Mouse (Mus musculus): Measurements from ENCODE around the gene Ppard.

Gene Ppard

DNA sequence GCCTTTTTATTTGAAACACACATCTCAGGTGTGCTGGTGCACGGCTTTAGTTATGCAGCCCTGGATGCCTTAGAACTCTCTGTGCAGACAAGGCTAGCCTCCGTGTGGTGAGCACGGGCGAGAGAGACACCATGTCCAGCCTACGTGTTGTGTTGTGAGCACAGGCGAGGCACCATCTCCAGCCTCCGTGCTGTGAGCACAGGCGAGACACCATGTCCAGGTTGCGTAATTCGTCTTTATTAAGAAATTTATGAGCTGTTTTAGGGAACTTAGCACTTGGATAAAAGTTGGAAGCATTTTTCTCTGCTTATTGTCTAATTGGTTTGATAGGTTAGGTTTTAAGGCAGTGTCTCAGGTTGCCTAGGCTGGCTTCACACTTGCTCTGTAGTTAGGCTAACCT is 50.7 kb downstream of the Ppard start:
- no peak for DNase-seq (ENCODE audit: low spot score in 2 of 2)

DNA sequence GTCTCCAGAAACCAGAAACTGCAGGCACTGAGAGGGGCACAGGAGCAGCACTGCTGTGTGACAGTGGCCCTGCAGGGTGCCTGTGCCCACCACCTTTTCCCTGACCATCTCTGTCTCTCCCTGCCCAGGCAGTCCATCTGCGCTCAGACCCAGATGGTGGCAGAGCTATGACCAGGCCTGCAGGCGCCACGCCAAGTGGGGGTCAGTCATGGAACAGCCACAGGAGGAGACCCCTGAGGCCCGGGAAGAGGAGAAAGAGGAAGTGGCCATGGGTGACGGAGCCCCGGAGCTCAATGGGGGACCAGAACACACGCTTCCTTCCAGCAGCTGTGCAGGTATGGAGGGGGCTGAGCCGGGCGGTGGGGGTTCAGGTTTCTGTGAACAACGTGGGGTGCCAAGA is 53.6 kb downstream of the Ppard start:
- DNase-seq (ENCODE audit: low spot score in 2 of 2) = no peak

DNA sequence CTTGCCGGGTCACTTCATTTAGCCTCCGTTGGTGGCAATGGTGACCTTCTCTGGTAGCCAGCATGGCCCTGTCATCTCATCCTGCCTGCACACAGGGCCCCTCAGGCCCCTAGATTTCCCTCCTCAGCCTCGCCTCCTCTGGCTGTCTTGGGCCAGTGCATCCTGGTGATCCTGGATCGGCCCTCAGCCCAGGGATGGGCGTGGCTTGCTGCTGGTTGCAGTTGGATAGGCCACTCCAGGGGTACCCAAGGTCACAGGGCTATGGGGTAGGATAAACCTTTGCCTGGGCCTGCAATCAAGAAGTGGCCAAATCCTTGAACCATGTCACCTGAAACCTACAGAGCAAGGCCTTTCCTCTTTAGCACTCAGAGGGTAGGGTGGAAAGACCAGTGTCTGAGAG is 54.5 kb downstream of the Ppard start:
- DNase-seq (ENCODE audit: low spot score in 2 of 2) = no peak

DNA sequence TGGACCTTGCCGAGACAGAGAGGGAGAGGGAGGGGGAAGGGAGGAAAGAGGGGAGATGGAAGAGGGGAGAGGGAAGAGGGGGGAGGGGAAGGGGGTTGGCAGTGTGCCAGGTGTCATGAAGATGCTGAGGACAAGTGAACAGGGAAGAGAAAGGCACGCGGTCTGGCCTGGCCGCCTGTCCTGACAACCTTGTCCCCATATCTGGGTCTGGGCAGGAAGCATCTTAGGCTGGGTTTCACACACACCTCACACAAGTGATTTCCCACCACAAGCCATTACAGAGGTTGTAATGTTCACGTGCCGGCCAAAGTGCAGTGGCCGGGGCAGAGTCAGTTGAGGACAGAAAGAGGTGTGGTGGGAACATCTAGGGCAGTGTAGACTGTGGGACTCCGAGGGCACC is 55.1 kb downstream of the Ppard start:
- DNase-seq (ENCODE audit: low spot score in 2 of 2) = no peak

DNA sequence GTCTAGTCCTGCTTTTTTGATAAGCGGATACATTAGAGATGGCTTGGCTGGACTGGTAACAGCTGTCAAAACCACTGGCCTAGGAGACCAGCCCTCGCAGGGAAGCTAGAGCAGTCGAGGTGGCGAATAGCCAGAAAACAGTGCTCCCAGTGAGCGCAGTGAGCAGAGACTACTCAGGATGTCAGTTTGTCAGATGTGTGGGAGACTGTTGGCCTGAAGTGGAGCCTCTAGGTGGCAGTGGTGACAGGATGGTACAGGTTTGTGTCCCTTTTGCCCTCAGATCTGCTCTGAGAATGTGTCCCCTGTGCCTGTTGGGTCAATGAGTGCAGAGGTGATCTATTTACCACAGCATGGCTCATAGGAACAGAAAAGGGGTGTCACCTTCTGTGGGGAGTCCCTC is 55.5 kb downstream of the Ppard start:
- DNase-seq (ENCODE audit: low spot score in 2 of 2) = no peak

DNA sequence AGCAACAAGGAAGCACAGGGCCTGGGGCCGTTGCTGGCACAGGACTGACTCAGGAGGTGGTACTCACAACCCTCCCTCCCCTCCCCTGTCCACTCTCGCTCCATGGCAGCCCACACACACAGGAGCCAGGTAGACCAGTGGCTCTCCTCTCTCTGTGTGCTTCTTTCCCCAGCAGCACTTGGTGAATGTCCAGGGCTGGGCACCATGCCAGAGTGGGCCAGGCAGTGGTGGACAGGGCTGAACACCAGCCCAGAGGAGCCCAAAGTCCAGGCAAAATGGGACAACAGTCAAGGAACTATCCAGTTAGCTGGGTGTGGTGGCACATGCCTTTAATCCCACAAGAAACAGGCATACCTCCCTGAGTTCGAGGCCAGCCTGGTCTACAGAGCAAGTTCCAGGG is 57.8 kb downstream of the Ppard start:
- peak in 1 of 2 experiments; percentile 50 for DNase-seq (ENCODE audit: low spot score in 2 of 2)

DNA sequence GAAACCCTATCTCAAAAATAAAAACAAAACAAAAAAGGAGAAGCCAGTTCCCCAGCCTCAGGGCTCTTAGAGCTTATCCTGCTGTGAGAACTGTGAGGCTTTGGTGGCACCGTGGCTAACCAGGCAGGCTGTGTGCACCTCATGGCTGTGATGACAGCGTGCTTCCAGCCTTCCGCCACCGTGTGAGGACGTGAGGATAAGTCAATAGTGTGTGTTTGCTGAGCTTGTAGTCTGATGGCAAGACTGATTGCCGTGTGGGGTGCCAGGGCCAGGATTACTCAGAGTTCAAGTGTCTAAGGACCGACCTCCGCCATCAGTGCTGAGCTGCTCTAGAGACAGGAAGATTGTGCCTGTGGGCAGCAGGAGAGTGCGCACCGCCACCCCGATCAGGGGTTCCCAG is 58.2 kb downstream of the Ppard start:
- peak in 1 of 2 experiments; percentile 65 for DNase-seq (ENCODE audit: low spot score in 2 of 2)

DNA sequence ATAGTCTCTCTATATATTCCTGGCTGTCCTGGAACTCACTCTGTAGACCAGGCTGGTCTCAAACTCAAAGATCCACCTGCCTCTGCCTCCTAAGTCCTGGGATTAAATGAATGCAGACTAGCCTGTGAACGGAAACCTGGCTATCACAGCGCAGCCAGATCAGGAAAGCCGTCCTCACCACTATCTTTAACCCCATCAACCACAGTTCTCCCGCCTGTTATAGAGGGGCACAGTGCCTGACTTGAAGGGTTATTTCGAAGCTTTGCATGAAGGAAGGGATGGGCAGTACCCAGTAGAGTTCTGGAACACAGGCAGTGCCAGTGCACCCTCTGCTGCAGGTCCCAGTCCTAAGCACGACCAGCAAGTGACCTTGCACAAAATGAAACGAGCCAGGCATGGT is 58.8 kb downstream of the Ppard start:
- DNase-seq (ENCODE audit: low spot score in 2 of 2) = no peak

DNA sequence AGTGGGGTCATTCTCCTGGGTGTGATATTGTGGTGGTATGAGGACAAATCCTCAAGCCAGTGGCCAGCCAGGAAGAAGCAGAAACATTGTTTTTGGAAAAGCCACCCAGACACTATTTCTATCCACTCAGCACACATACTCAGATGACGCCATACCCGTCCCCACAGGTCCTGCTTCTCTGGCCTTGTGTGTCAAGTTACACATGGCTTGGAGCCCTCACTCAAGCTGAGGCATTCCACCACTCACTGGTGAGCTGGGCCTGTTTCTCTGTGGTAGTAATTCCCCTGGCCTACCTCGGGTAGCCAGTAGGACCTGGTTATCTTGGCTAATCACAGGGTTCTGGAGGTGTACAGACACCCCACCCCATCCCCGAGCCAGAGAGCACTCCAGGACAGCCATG is 61.2 kb downstream of the Ppard start:
- DNase-seq (ENCODE audit: low spot score in 2 of 2) = no peak

DNA sequence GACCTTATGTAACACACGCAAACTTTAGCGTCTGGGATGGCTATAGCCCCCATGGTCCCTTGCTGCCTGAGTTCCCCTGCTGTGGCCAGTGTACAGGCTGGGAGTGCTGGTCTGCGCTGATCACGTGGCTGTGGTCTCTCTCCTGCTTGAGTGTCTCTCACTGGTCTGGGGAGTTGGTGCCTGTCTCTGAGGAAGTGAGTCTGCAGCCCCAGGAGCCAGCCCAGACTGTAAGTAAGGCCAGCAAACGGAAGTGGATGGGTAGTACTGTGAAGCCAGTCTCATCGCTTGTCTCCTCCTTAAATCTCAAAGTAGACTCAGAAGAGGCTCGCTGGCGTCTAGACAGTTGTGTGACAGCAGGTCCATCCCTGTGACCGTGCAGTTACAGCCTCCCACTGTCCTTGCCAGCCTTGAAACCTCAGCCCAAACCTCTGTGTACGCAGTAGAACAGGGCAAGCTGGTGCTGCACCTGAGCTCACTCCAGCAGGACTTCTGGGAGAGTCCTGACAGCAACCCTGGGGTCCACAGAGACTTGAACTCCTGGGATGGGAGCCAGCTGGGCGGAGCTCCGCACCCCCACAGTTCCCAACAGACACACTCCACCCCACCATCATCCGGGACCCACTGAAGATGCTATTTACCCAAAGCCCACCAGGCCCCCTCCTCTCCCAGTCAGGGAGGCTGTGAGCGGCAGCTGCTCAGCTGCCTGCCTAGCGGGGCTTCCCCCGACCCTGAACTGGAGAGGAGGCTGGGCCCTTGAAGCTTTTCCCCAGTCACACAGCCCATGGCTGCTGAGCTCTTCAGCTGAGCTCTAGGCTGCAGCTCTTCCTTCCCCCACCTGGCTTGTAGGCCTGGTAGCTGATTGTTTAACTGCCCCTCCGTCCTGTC is 62.2 kb downstream of the Ppard start:
- DNase-seq (ENCODE audit: low spot score in 2 of 2) = no peak

DNA sequence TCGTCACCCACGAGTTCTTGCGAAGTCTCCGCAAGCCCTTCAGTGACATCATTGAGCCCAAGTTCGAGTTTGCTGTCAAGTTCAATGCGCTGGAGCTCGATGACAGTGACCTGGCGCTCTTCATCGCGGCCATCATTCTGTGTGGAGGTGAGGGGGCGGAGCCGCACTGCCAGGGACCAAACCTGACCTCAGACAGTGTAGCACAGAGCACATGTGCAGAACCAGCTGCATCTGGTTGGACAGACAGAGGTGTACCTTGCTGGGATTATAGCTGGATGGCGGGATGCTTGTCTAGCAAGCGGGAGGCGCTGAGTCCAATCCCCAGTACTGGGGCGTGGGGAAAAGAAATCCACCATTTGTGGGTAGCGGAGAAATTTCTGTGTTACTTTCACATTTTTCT is 66.4 kb downstream of the Ppard start:
- DNase-seq (ENCODE audit: low spot score in 2 of 2) = no peak

DNA sequence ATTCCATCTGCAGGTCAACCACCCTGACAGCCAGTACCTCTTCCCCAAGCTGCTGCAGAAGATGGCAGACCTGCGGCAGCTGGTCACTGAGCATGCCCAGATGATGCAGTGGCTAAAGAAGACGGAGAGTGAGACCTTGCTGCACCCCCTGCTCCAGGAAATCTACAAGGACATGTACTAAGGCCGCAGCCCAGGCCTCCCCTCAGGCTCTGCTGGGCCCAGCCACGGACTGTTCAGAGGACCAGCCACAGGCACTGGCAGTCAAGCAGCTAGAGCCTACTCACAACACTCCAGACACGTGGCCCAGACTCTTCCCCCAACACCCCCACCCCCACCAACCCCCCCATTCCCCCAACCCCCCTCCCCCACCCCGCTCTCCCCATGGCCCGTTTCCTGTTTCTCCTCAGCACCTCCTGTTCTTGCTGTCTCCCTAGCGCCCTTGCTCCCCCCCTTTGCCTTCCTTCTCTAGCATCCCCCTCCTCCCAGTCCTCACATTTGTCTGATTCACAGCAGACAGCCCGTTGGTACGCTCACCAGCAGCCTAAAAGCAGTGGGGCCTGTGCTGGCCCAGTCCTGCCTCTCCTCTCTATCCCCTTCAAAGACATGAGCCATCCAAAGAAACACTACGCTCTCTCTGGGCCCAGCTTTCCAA is 67.3 kb downstream of the Ppard start:
- no peak for DNase-seq (ENCODE audit: low spot score in 2 of 2)

DNA sequence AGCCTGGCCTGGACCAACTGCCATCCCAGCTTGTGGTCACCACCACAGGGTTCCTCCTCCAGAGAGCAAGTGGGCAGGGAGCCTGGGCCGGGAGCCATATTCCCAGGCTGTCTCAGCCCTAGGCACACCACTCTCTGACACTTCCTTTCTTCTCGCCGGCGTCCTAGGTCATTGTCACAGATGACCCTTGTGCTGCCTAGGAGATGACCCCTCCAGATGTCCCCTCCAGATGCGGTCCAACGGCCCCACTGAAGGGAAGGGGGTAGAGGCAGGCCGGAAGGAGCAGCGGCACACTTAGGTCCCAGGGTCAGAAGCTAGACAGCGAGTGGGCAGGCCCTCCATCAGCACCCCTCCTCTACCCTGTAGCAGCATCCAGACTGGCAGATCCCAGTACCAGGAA is 67.8 kb downstream of the Ppard start:
- no peak for DNase-seq (ENCODE audit: low spot score in 2 of 2)

DNA sequence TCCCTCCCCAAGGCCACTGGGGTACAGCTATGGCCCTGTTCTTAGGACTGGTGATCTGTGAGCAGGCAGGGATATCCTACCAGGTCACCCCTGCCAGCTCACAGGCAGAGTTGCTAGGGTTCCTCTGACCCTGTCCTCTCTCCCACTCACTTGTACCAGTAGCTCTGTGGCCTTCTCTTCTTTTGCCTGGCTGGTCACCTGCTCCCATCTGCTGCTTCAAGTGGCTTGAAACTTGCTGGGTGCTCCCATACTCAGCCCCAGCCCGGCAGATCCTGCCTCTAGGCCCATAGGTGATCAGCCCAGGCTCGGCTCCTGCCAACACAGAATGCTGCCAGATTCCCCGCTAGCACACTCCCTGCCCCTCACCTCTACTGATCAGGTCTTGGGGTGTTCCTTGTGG is 68.3 kb downstream of the Ppard start:
- no peak for DNase-seq (ENCODE audit: low spot score in 2 of 2)

DNA sequence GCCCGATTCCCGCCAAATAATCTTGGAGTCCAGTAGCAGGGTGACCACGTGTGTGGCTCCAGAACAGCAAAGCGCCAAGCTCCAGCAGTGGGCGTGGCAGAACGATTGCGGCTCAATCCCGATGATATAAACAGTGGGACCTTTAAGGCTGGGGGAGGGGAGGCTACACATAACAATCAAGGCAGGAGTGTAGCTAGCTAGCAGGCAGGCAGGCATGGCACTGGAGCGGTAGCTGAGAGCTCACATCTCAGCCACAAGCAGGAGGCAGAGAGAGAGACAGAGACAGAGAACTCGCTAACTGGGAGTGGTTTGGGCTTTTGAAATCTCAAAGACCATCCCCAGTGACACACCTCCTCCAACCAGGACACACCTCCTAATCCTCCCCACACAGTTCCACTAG is 72.7 kb downstream of the Ppard start:
- no peak for DNase-seq (ENCODE audit: low spot score in 2 of 2)

DNA sequence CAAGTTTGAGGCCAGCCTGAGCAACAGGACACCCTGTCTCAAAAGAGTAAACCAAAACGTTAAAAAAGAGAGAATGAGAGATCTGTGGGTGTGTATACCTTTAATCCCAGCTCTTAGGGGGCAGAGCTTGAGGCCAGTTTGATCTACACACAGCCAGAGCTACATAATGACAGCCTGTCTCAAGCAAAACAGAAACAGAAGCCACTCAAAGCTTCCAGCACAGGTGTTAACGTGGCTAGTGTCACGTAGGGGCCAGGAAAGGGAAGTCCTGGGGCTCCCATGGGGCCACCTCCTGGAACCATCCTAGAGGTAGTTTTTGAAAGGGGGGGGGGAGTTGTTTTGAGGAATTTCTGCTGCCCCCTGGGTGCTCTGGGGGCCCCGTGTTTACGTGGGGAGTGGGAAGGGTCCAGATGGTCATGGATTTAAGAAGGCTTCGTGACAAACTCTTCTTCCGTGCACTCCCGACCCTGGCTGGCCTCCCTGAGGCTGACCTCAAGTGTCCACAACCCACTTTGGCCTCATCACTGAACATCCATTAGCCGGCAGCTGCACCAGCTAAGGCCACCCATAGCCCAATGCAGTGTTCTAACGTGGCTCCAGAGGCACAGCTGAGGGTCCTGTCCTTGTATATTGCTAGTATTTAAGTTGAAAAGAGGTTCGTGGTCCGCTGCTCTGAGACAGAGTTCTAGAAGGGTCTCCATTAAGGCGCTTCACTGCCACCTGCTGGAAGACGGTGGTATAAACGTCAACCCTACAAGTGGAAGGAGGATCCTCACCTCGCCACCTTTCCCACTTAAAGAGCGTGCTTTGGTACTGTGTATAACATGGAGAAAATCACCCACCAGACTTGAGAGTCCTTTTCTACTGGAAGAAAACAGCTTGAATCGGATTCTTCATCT is 76.0 kb downstream of the Ppard start:
- DNase-seq (ENCODE audit: low spot score in 2 of 2) = peak; percentile 70 to 87

DNA sequence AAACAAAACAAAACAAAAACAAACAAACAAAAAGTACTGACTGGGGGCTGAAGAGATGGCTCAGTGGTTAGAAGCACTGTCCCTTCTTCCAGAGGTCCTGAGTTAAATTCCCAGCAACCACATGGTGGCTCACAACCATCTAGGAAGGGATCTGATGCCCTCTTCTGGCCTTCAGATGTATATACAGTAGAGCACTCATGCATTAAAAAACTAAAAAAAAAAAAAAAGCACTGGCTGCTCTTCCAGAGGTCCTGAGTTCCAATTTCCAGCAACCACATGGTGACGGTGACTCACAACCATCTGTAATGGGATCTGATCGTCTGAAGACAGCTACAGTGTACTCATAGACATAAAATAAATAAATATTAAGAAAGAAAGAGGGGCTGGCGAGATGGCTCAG is 78.3 kb downstream of the Ppard start:
- DNase-seq (ENCODE audit: low spot score in 2 of 2) = no peak

DNA sequence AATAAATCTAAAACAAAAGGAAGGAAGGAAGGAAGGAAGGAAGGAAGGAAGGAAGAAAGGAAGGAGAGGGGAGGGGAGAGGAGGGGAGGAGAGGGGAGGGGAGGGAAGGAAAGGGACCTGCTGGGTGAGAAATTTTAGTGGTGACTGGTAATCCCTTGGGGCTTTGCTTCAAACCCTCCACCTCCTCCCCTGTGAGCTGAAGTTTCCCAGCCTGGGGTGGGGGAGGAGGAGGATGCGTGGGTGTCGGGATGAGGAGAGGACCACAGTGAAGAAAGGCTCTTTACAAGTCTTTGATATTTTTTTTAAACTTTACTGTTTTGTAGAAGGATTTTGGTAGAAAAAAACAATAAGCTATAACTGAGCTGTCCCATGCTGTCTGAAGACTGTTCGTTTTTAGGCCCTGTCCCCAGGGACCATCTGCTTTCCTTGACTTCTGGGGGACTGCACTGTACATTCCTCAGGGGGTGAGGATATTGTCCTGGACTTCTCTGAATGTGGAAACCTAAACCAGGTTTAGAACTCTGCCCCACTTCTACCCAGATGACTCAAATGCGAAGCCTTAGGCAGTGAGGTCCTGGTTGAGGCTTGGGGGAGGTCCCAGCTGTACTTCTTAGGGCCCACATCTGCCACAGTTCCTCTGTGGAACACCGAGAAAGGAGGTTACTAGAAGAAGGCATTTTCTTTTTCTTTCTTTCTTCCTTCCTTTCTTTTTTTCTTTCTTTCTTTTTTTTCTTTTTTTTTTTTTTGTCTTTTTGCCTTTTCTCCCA is 79.0 kb downstream of the Ppard start:
- DNase-seq (ENCODE audit: low spot score in 2 of 2) = no peak

DNA sequence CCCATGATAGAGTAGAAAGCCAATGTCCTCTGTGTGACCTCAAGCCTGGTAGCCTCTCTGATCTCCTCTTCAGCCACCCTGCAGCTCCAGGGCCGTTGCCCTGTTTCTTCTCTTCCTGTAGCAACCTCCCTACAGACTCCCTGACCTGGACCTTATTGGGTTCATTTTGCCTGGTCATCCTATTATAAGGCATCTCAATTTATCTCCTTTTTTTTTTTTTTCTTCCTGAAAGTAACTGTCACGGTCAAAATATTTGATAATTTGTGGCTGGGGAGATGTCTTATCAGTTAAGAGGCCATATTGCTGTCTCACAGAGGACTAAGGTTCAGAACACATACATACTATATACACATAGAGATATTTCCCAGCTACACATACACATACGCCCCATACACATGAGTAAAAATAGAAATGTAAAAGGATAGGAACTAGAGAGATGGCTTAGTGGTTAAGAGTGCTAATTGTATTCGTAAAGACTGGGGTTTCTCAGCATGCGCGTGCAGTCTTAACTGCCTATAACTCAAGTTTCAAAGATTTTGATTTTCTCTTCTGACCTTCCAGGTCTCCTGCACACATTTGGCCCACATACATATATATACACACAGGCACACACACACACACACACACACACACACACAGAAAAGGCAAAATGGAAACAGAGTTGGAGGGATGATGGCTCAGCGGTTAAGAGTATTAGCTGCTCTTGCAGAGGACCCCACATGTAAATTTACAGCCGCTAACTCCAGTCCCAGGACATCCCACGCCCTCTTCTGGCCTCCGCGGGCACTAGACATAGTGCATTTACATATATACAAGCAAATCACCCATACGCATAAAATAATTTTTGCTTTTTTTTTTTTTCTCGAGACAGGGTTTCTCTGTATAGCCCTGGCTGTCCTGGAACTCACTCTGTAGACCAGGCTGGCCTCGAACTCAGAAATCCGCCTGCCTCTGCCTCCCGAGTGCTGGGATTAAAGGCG is 80.0 kb downstream of the Ppard start:
- no peak for DNase-seq (ENCODE audit: low spot score in 2 of 2)

DNA sequence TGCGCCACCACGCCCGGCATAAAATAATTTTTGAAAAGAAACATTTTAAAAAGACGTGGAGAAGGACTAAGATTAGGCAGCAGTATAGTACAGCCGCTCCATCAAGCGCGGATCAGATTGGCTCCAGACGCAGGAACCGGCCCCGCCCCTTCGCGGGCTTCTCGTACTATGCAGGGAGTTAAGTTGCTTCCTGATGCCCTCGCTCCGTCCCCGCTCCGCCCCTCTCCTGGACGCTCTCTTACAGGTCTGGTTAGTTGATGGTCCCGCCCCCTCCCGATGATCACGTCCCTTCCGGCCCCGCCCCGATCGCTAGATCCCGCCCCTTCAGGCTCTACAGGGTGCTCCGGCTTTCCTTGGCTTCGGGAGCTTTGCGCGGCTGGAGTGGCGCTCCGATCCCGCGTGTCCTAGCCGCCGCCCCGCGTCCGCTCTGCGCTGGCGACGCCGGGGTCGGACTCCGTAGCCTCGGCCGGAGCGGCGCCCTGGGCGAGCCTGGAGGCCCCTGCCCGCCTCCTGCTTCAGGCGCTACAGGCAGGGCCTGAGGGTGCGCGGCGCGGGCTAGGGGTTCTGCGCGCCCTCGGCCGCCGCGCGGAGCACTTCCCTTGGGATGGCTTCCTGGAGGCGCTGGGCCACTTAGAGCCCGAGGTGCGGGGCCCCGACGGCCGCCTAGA is 80.8 kb downstream of the Ppard start, which contains the start of gene Fance:
Gene Fance (plus strand): TSS at position 308 of the 668 bp plus-strand sequence.
- peak; percentile 83 to 93 for DNase-seq (ENCODE audit: low spot score in 2 of 2)

All from urinary bladder, adult 18-20 months (tissue).